Mouse (Mus musculus) forebrain, embryonic 11.5 days (tissue): ENCODE measurements at regions not wholly inside any gene's neighbourhood (a gene's known extent, or its start where the extent isn't known, plus 50 kb on each side); places are given as distances from the start of the nearest gene placed in this dataset.

Experiments
- ATAC-seq: fragments of 200-750 bp; cut with Nextera tagmentation; replicated peaks from 2 replicates; pipeline ENCODE4 v1.8.0; 2017; ENCODE audit warnings: moderate TSS enrichment; ENCODE audit not compliant: low FRiP score
- DNase-seq: peaks from one replicate; pipeline ENCODE4 v3.0.0-alpha.2; 2017; ENCODE audit warnings: low spot score
- H3K27ac ChIP-seq: fragments of 300-500 bp; sonication (generic); 2 replicates; pipeline ENCODE4 v1.5.1; 2014; ENCODE audit warnings: low read depth, low read length
- H3K27me3 ChIP-seq: fragments of 300-500 bp; sonication (generic); 2 replicates; pipeline ENCODE4 v1.6.1; 2014; ENCODE audit warnings: mild to moderate bottlenecking, low read length, mixed read lengths; ENCODE audit not compliant: control insufficient read depth, insufficient read depth
- H3K36me3 ChIP-seq: fragments of 300-500 bp; sonication (generic); 2 replicates; pipeline ENCODE4 v1.6.1; 2014; ENCODE audit warnings: mild to moderate bottlenecking, low read length, moderate library complexity, mixed read lengths; ENCODE audit not compliant: control insufficient read depth, insufficient read depth
- H3K4me1 ChIP-seq: fragments of 300-500 bp; sonication (generic); replicated peaks from 2 replicates; pipeline ENCODE4 v1.6.1; 2014; ENCODE audit warnings: low read length, mixed read lengths; ENCODE audit not compliant: control insufficient read depth, insufficient read depth
- H3K4me2 ChIP-seq: fragments of 300-500 bp; sonication (generic); 2 replicates; pipeline ENCODE4 v1.6.1; 2014; ENCODE audit warnings: low read depth, mild to moderate bottlenecking, low read length, moderate library complexity, mixed read lengths; ENCODE audit not compliant: severe bottlenecking
- H3K4me3 ChIP-seq: fragments of 300-500 bp; sonication (generic); 2 replicates; pipeline ENCODE4 v1.5.1; 2014; ENCODE audit warnings: low read depth, low read length
- H3K9ac ChIP-seq: fragments of 300-500 bp; sonication (generic); 2 replicates; pipeline ENCODE4 v1.6.1; 2014; ENCODE audit warnings: low read length
- H3K9me3 ChIP-seq: fragments of 300-500 bp; sonication (generic); 2 replicates; pipeline ENCODE4 v1.6.1; 2016; ENCODE audit warnings: low read length, mixed read lengths; ENCODE audit not compliant: control insufficient read depth
- WGBS: fragments of 180-500 bp; shearing (Covaris S2); extraction: QIAGEN DNeasy Blood & Tissue Kit; methylation state at CpG from one replicate; pipeline ENCODE4 v1.1.7; 2014; 5-methylcytosine and 5-hydroxymethylcytosine counted together

DNA sequence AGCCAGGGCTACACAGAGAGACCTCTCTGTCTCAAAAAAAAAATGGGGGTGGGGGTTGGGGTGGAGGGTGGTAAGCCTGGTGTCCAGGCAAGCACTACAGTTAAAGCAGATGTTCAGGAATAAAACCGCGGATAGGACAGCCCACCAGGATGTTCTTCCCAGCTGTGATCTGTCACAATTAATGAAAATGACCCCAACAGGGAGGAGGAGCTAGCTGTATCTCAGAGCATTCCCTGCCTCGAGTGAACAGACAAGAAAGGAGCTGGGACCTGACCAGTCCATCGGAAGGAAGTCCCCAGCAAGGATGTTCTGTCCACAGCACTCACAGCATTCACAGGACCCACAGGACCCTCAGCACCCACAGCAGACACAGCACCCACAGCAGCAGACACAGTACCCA lies 80.4 kb downstream of the Utp6 start:
- H3K27ac ChIP-seq: no peak overlapping the region
- no peaks in the 10 kb centered on the region for H3K9me3 ChIP-seq
- H3K27me3 ChIP-seq: no peaks in the 10 kb centered on the region
- H3K4me3 ChIP-seq: no peak overlapping the region
- no peak for ATAC-seq
- no peaks in the 10 kb centered on the region for H3K4me1 ChIP-seq
- H3K36me3 ChIP-seq: no peaks in the 10 kb centered on the region
- no peak overlapping the region for H3K9ac ChIP-seq
- 79% methylated on average over 4 of the region's 4 CpGs for WGBS
- no peak overlapping the region for H3K4me2 ChIP-seq
- DNase-seq: no peak

GRCm38 (mm10) chr11:79878091-79878490 lies 84.1 kb downstream of the Utp6 start:
- Histone ChIP-seq H3K27me3 (no peaks in the 10 kb centered on the region), H3K27ac (no peak overlapping the region), H3K9ac (no peak overlapping the region), H3K4me1 (no peaks in the 10 kb centered on the region), H3K4me2 (no peak overlapping the region), H3K4me3 (no peak overlapping the region), H3K9me3 (no peaks in the 10 kb centered on the region), H3K36me3 (no peaks in the 10 kb centered on the region)
- 87% methylated on average over 7 of the region's 7 CpGs for WGBS
- ATAC-seq (no peak), DNase-seq (no peak)

DNA sequence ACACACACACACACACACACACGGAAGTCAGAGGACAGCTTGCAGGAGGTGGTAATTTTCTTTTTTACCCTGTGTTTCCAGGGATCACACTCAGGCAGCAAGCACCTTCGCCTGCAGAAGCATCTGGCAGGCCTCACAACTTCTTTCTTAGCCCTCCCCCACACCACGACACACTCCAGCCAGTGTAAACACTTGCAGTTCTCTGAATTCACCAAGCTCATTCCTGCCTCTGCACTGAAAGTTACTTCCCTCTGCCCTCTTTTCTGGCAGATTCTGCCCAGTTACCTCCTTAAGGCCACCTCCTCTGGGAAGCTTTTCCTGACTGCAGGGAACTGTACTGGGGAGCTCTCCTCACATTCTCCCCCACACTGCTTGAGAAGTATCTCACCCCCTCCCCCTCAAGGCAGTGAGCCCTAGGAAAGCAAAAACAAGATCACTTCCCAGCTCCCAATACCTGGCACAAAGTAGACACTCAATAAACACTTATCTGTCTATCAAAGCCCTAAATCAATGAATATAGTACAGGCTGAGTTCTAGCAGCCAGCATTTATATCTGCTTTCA lies 84.9 kb downstream of the Utp6 start:
- H3K4me2 ChIP-seq: no peak overlapping the region
- no peak overlapping the region for H3K4me3 ChIP-seq
- no peaks in the 10 kb centered on the region for H3K27me3 ChIP-seq
- H3K36me3 ChIP-seq: no peaks in the 10 kb centered on the region
- H3K9me3 ChIP-seq: no peaks in the 10 kb centered on the region
- no peaks in the 10 kb centered on the region for H3K4me1 ChIP-seq
- H3K9ac ChIP-seq: no peak overlapping the region
- WGBS: 69% methylated on average over 3 of the region's 3 CpGs
- H3K27ac ChIP-seq: no peak overlapping the region
- no peak for ATAC-seq
- DNase-seq: no peak

GRCm38 (mm10) chr11:79871783-79872628 lies 90.2 kb downstream of the Utp6 start:
- no peaks in the 10 kb centered on the region for H3K4me1 ChIP-seq
- no peaks in the 10 kb centered on the region for H3K9me3 ChIP-seq
- no peaks in the 10 kb centered on the region for H3K36me3 ChIP-seq
- H3K9ac ChIP-seq: no peak overlapping the region
- no peak for DNase-seq
- ATAC-seq: no peak
- H3K4me2 ChIP-seq: no peak overlapping the region
- no peaks in the 10 kb centered on the region for H3K27me3 ChIP-seq
- no peak overlapping the region for H3K27ac ChIP-seq
- 90% methylated on average over 10 of the region's 10 CpGs for WGBS
- no peak overlapping the region for H3K4me3 ChIP-seq

GRCm38 (mm10) chr11:79870189-79870588 lies 92.0 kb downstream of the Utp6 start:
- ATAC-seq: no peak
- H3K9ac ChIP-seq: no peak overlapping the region
- H3K27me3 ChIP-seq: no peaks in the 10 kb centered on the region
- no peaks in the 10 kb centered on the region for H3K36me3 ChIP-seq
- DNase-seq: no peak
- no peak overlapping the region for H3K27ac ChIP-seq
- H3K9me3 ChIP-seq: no peaks in the 10 kb centered on the region
- WGBS: 67% methylated on average over 5 of the region's 5 CpGs
- H3K4me1 ChIP-seq: no peaks in the 10 kb centered on the region
- no peak overlapping the region for H3K4me3 ChIP-seq
- no peak overlapping the region for H3K4me2 ChIP-seq

DNA sequence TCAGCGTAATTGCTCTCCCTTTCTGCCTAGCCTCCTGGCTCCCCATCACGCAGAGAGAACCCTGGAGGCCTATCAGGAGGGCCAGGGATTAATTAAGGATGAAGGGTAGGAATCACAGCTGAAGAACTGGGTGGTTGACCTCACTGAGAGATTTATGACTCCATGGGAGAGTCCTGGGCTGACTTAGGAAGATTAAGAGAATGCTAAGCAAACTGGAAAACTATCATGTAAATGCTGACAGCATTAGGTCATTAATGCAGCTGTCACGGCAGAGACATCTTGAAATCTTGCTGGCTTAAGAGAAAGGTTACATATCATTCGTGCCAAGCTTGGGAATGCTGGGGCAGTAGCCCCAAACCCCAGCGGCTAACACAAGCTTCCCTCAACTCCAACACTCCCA lies 93.2 kb downstream of the Utp6 start:
- no peak for DNase-seq
- H3K4me3 ChIP-seq: no peak overlapping the region
- no peaks in the 10 kb centered on the region for H3K4me1 ChIP-seq
- WGBS: 70% methylated on average over 5 of the region's 5 CpGs
- H3K4me2 ChIP-seq: no peak overlapping the region
- H3K9me3 ChIP-seq: no peaks in the 10 kb centered on the region
- no peak overlapping the region for H3K27ac ChIP-seq
- no peaks in the 10 kb centered on the region for H3K27me3 ChIP-seq
- no peak overlapping the region for H3K9ac ChIP-seq
- no peak for ATAC-seq
- no peaks in the 10 kb centered on the region for H3K36me3 ChIP-seq

GRCm38 (mm10) chr11:79864836-79865235 lies 97.4 kb downstream of the Utp6 start:
- Histone ChIP-seq H3K4me1 (no peaks in the 10 kb centered on the region), H3K9me3 (no peaks in the 10 kb centered on the region), H3K36me3 (no peaks in the 10 kb centered on the region), H3K9ac (no peak overlapping the region), H3K4me3 (no peak overlapping the region), H3K4me2 (no peak overlapping the region), H3K27me3 (no peaks in the 10 kb centered on the region), H3K27ac (no peak overlapping the region)
- DNase-seq (no peak), ATAC-seq (no peak)
- WGBS: 72% methylated on average over 5 of the region's 5 CpGs

DNA sequence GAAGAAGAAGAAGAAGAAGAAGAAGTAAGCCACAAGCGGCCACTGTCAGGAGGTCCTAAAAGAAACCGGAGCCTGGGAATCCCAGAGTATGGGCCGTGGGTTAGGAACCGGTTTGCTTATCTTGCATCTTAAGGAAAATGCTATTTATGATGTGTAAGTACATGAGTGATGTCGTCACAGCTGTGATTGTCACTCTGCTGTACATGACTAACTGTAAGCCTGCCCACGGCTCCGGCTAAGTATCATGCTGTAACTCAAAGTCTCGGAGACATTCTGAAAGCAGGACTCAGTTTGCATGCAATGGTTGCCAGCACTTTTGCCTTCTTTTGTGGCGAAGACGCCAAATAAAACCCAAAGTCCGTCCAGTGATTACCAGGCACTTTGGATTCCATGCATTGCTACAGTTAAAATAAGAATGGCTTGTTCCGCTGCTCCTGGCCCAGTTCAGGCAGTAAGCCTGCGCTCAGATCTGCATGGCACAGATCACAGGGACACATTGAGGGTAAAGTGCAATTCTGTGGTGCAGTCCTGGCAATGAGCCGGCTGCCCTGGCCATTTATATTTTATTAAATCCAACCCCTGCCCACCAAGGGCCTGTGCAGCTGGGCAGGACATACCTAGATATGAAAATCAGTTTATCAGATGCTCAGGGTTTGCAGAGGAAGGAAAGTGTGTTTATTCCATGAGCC lies 98.6 kb downstream of the Utp6 start:
- no peaks in the 10 kb centered on the region for H3K9me3 ChIP-seq
- no peaks in the 10 kb centered on the region for H3K4me1 ChIP-seq
- ATAC-seq (no peak), DNase-seq (no peak)
- H3K27me3 ChIP-seq: no peaks in the 10 kb centered on the region
- no peak overlapping the region for H3K27ac ChIP-seq
- no peaks in the 10 kb centered on the region for H3K36me3 ChIP-seq
- no peak overlapping the region for H3K4me3 ChIP-seq
- H3K4me2 ChIP-seq: no peak overlapping the region
- H3K9ac ChIP-seq: no peak overlapping the region
- WGBS: 94% methylated on average over 14 of the region's 14 CpGs
